Mouse (Mus musculus) thymus, adult 2 months (tissue): ENCODE data around the gene Nkiras2.

Experiments used
- CTCF ChIP-seq: fragments of 200-500 bp; IDR thresholded peaks from 2 replicates; pipeline ENCODE4 v1.5.1; 2012; ENCODE audit warnings: mild to moderate bottlenecking, control low read depth, low read length, moderate library complexity, borderline replicate concordance; ENCODE audit not compliant: control insufficient read depth, poor library complexity, insufficient read depth; ENCODE audit errors: extremely low read depth
- POLR2A ChIP-seq: fragments of 200-500 bp; IDR thresholded peaks from 2 replicates; pipeline ENCODE4 v1.6.1; 2012; ENCODE audit warnings: mild to moderate bottlenecking, low read length, control low read depth, moderate library complexity; ENCODE audit not compliant: control insufficient read depth, poor library complexity, insufficient read depth; ENCODE audit errors: extremely low read depth

DNA sequence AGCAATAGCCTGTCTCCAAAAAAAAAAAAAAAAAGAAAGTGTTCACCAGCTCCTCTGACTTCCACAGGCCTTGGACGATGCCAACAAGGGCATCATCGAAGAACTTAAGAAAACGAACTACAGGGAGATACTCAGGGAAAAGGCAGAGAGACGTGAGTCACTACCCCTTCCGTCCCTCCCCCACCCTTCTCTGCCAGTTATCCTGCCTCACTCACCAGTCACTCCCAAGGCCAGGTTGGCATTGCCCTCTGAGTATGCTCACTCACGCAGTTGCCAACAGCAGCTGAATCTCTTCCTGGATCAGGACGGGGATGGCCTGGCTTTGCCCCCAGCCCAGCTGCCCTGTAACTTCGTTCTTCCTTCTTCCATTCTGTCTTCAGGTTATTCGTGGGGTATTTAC, 49.3 kb upstream of the Nkiras2 start:
- TF ChIP-seq CTCF (no peak), POLR2A (no peak)
